Comparison of ENCODE assay signal across 20 mouse cellular contexts in the genomic region with DNA sequence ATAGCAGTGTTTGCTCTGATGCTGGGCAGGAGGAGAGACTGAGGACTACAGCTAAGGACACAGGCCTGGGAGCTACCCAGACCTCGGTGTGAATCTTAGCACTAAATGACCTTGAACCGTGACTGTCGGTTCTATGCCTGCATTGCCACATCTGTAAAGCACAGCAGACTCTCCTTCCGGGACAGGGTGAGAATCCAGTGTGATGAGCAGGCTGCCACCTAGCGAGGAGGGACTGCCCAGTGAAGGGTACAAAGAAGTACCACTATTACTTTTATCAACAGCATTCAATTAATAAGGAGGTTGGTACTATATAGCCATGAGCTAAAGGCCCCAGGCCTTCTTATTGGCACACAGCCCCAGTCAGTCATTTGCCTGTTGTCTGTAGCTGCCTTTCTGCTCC.
A peak's percentile ranks its signal among the peaks of the same experiment; 100 is the strongest.
DNase-seq lines count a peak whose midpoint lies in the region; ATAC-seq and TF ChIP-seq lines count a peak whose summit lies in the region.
"Had no signal": no experiment of that assay in that cellular context is flagged by ENCODE, and none has a peak within 500 bp of the region (broad histone marks: within the 10 kb centered on the region; RNA-seq: fewer than 3 reads in every experiment).

No protein-coding gene starts in this region.

- TF ChIP-seq CTCF in lung, adult 2 months (IDR thresholded peaks at IDR 0.05; ENCODE audit: insufficient read depth, low read length) = 0 out of 2 replicates have a peak, but pooled peaks have one; percentile 34
- TF ChIP-seq CTCF in brain, embryonic 14.5 days (IDR thresholded peaks at IDR 0.05; ENCODE audit: borderline replicate concordance, extremely low read depth, insufficient read depth, insufficient read length) = peak; percentile 15; the same call in 1 of the 2 replicates

- no peak for DNase-seq in hindbrain, embryonic 14.5 days (ENCODE audit: low spot score)
- DNase-seq in hindbrain, embryonic 11.5 days (ENCODE audit: low spot score) = no peak
- no peak for DNase-seq in lung, adult 2 months
- no peak for DNase-seq in lung, postnatal 4 days
- peak; percentile 62 for DNase-seq in 416B (ENCODE audit: low read depth)
- DNase-seq in brain, embryonic 14.5 days (ENCODE audit: low read depth) = peak; percentile 25
- DNase-seq in thymus, postnatal 25 days = no peak
- DNase-seq in spleen, postnatal 4 days (ENCODE audit: low spot score in 2 of 2) = no peak
- DNase-seq: cerebellum, adult 11 months; cerebellum, postnatal 36 days; gastrocnemius, postnatal 36 days; heart, postnatal 36 days; kidney, adult 9 months; right cerebral cortex, postnatal 4 days; thymus, adult 2 months had no signal

- no peak for TF ChIP-seq POLR2A in lung, adult 2 months (IDR thresholded peaks at IDR 0.05; ENCODE audit: borderline replicate concordance, extremely low read depth, low read depth, low read length)
- TF ChIP-seq POLR2A in brain, embryonic 14.5 days (IDR thresholded peaks at IDR 0.05; ENCODE audit: borderline replicate concordance, extremely low read depth, insufficient read depth, insufficient read length, poor library complexity, severe bottlenecking) = no peak

- H3K9me3 ChIP-seq in hindbrain, embryonic 14.5 days (ENCODE audit: control insufficient read depth, low read length) = no peaks in the 10 kb centered on the region
- H3K9me3 ChIP-seq in hindbrain, embryonic 11.5 days (ENCODE audit: control insufficient read depth, low read length) = no peaks in the 10 kb centered on the region
- H3K9me3 ChIP-seq: embryonic facial prominence, embryonic 12.5 days; forebrain, embryonic 10.5 days; heart, embryonic 10.5 days; limb, embryonic 13.5 days had no signal

- ATAC-seq in hindbrain, embryonic 14.5 days (ENCODE audit: low FRiP score) = no peak
- ATAC-seq in hindbrain, embryonic 11.5 days (ENCODE audit: low FRiP score) = no peak

- no peak overlapping the region for H3K4me2 ChIP-seq in hindbrain, embryonic 14.5 days (replicated peaks)
- no peak overlapping the region for H3K4me2 ChIP-seq in hindbrain, embryonic 11.5 days (replicated peaks; ENCODE audit: low read depth, low read length)
- H3K4me2 ChIP-seq: embryonic facial prominence, embryonic 12.5 days; limb, embryonic 13.5 days had no signal

- WGBS in hindbrain, embryonic 14.5 days = 55% methylated on average over 5 of the region's 5 CpGs
- 53% methylated on average over 5 of the region's 5 CpGs for WGBS in hindbrain, embryonic 11.5 days
- WGBS in lung, adult 2 months = 57% methylated on average over 5 of the region's 5 CpGs

- peaks cover 40% of the 10 kb centered on the region for H3K27me3 ChIP-seq in hindbrain, embryonic 14.5 days (ENCODE audit: control insufficient read depth, insufficient read depth, low read length)
- peaks cover 9% of the 10 kb centered on the region; the same call in 1 of the 2 replicates for H3K27me3 ChIP-seq in hindbrain, embryonic 11.5 days (ENCODE audit: control insufficient read depth, insufficient read depth, low read length)
- H3K27me3 ChIP-seq: embryonic facial prominence, embryonic 12.5 days had no signal

- peaks cover 42% of the 10 kb centered on the region for H3K4me1 ChIP-seq in hindbrain, embryonic 14.5 days (replicated peaks; ENCODE audit: control insufficient read depth, insufficient read depth, low read length)
- H3K4me1 ChIP-seq in hindbrain, embryonic 11.5 days (replicated peaks; ENCODE audit: control insufficient read depth, insufficient read depth, low read length) = peaks cover 10% of the 10 kb centered on the region
- no peaks in the 10 kb centered on the region for H3K4me1 ChIP-seq in lung, adult 2 months (ENCODE audit: control insufficient read depth, insufficient read depth, low read length)

- no peak overlapping the region for H3K9ac ChIP-seq in hindbrain, embryonic 14.5 days
- no peak overlapping the region for H3K9ac ChIP-seq in hindbrain, embryonic 11.5 days (ENCODE audit: low read depth, low read length)
- H3K9ac ChIP-seq: embryonic facial prominence, embryonic 12.5 days; limb, embryonic 13.5 days had no signal

- no peak overlapping the region for H3K4me3 ChIP-seq in hindbrain, embryonic 14.5 days (replicated peaks; ENCODE audit: low read length)
- no peak overlapping the region for H3K4me3 ChIP-seq in hindbrain, embryonic 11.5 days (ENCODE audit: low read depth, low read length)
- H3K4me3 ChIP-seq in lung, adult 2 months (replicated peaks; ENCODE audit: extremely low read depth, low read depth, low read length) = no peak overlapping the region
- H3K4me3 ChIP-seq: embryonic facial prominence, embryonic 12.5 days; forebrain, embryonic 10.5 days; heart, embryonic 10.5 days; limb, embryonic 13.5 days had no signal

- peak overlapping the region; percentile 66; the same call in 1 of the 2 replicates for H3K27ac ChIP-seq in hindbrain, embryonic 14.5 days
- no peak overlapping the region for H3K27ac ChIP-seq in hindbrain, embryonic 11.5 days (ENCODE audit: low read depth, low read length)
- H3K27ac ChIP-seq: embryonic facial prominence, embryonic 12.5 days; forebrain, embryonic 10.5 days; heart, embryonic 10.5 days; limb, embryonic 13.5 days; macrophage had no signal

- H3K36me3 ChIP-seq in hindbrain, embryonic 14.5 days (replicated peaks; ENCODE audit: control insufficient read depth, insufficient read depth) = no peaks in the 10 kb centered on the region
- no peaks in the 10 kb centered on the region for H3K36me3 ChIP-seq in hindbrain, embryonic 11.5 days (ENCODE audit: control insufficient read depth, insufficient read depth, low read length)
- H3K36me3 ChIP-seq: embryonic facial prominence, embryonic 12.5 days; heart, embryonic 10.5 days; limb, embryonic 13.5 days had no signal

Comparison
In these comparisons a context has a peak if more than half of its experiments do, and no peak if none do; other contexts are left out.
1. DNase-seq: peak in 416B (single experiment) and brain, embryonic 14.5 days (single experiment); none in hindbrain, embryonic 14.5 days (single experiment), hindbrain, embryonic 11.5 days (single experiment), lung, adult 2 months (single experiment), lung, postnatal 4 days (0 of 2), thymus, postnatal 25 days (single experiment) and spleen, postnatal 4 days (0 of 2).